Mouse (Mus musculus): ENCODE measurements around the gene Pla2g4f. TPM values are rescaled to one million over a fixed set of nuclear protein-coding genes. Genes with fewer than 3 reads are reported as not detected.

The Pla2g4f gene
- total and polyA plus RNA-seq, 3 experiments = not detected

DNA sequence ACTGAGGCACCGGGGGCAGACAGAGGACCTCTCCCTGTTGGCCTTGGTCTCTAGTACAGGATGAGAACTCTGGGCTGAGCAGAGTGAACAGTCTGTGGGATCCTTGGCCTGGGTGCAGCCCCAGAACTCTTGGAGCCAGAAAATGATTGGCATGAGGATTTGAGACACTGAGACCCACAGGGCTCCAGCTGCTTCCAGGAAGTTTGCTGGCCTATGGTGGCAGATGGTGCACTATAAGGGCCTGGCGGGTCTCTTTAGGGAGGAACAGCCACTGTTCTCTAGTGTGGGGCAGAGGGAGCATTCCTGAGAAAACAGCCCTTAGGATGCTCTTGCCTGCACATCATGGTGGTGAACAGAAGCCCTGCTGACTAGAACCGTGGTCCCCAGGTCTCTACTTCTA, 25.6 kb downstream of the Pla2g4f start:
- H3K4me1 ChIP-seq (ENCODE audit: control insufficient read depth in 1 of 2, insufficient read depth in 2 of 2, low read length in 2 of 2) = no peaks in the 10 kb centered on the region
- H3K4me3 ChIP-seq (ENCODE audit: control insufficient read depth in 1 of 2, insufficient read depth in 1 of 2, low read depth in 2 of 2, low read length in 2 of 2) = no peak overlapping the region
- H3K27me3 ChIP-seq (ENCODE audit: control insufficient read depth in 1 of 2, insufficient read depth in 2 of 2, low read length in 2 of 2) = peaks cover 3 to 9% of the 10 kb centered on the region in 2 experiments
- no peak overlapping the region for H3K9ac ChIP-seq (ENCODE audit: control insufficient read depth, low read depth, low read length, poor library complexity, severe bottlenecking)
- no peaks in the 10 kb centered on the region for H3K79me2 ChIP-seq (ENCODE audit: control insufficient read depth, insufficient read depth, low read length, poor library complexity)
- TF ChIP-seq RCOR1 (IDR thresholded peaks at IDR 0.05; ENCODE audit: low read depth, low read length) (no peak), MYC (IDR thresholded peaks at IDR 0.05; ENCODE audit: low read depth, low read length) (no peak), ETS1 (IDR thresholded peaks at IDR 0.05; ENCODE audit: low read depth, low read length) (no peak), SMC3 (IDR thresholded peaks at IDR 0.05; ENCODE audit: low read depth, low read length) (no peak), ELF1 (IDR thresholded peaks at IDR 0.05; ENCODE audit: low read depth, low read length) (no peak), TBP (IDR thresholded peaks at IDR 0.05; ENCODE audit: low read depth, low read length) (no peak), UBTF (IDR thresholded peaks at IDR 0.05; ENCODE audit: borderline replicate concordance, insufficient read depth, low read depth, low read length) (no peak)
- H3K27ac ChIP-seq (ENCODE audit: control insufficient read depth, low read depth, low read length) = no peak overlapping the region
- no peaks in the 10 kb centered on the region for H3K9me3 ChIP-seq (replicated peaks; ENCODE audit: insufficient read depth, low read length)
- H3K36me3 ChIP-seq (ENCODE audit: control insufficient read depth in 1 of 2, insufficient read depth in 2 of 2, low read length in 2 of 2) = no peaks in the 10 kb centered on the region
- no peak for DNase-seq (ENCODE audit: low read depth, low spot score)

DNA sequence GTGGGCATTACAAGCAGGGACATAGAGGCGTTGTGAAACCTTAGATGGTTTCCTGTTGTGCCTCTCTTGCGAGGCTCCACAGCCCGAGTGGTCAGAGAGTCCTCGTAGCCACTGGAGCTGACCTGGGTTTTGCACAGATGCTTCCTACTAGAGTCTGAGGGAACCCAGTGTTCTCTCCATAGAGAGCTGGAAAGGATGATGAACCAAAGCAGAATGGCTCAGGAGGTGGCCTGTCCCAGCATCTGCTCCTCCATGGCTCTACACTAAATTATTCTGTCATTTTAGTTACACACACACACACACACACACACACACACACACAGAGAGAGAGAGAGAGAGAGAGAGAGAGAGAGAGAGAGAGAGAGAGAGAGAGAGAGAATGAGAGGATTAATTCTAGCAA, 28.3 kb downstream of the Pla2g4f start:
- H3K9me3 ChIP-seq (replicated peaks; ENCODE audit: insufficient read depth, low read length) = no peaks in the 10 kb centered on the region
- H3K4me1 ChIP-seq (ENCODE audit: control insufficient read depth in 1 of 2, insufficient read depth in 2 of 2, low read length in 2 of 2) = no peaks in the 10 kb centered on the region
- no peaks in the 10 kb centered on the region for H3K79me2 ChIP-seq (ENCODE audit: control insufficient read depth, insufficient read depth, low read length, poor library complexity)
- no peak overlapping the region for H3K4me3 ChIP-seq (ENCODE audit: control insufficient read depth in 1 of 2, insufficient read depth in 1 of 2, low read depth in 2 of 2, low read length in 2 of 2)
- TF ChIP-seq SIN3A (IDR thresholded peaks at IDR 0.05; ENCODE audit: low read length) (no peak), POLR2AphosphoS5 (IDR thresholded peaks at IDR 0.05; ENCODE audit: borderline replicate concordance, low read depth, low read length) (no peak), KAT2A (conservative IDR thresholded peaks at IDR 0.05; ENCODE audit: low read depth, low read length) (no peak), SMC3 (IDR thresholded peaks at IDR 0.05; ENCODE audit: low read depth, low read length) (no peak), E2F4 (IDR thresholded peaks at IDR 0.05; ENCODE audit: borderline replicate concordance, low read depth, low read length) (no peak), ETS1 (IDR thresholded peaks at IDR 0.05; ENCODE audit: low read depth, low read length) (no peak), USF2 (IDR thresholded peaks at IDR 0.05; ENCODE audit: borderline replicate concordance in 1 of 2, insufficient read depth in 1 of 2, low read depth in 1 of 2, low read length in 2 of 2) (no peak), ZKSCAN1 (IDR thresholded peaks at IDR 0.05; ENCODE audit: low read depth, low read length) (no peak), JUND (IDR thresholded peaks at IDR 0.05; ENCODE audit: low read depth, low read length) (no peak)
- no peak overlapping the region for H3K27ac ChIP-seq (ENCODE audit: control insufficient read depth, low read depth, low read length)
- peaks cover 2 to 5% of the 10 kb centered on the region in 2 experiments; a peak in 3 of 4 replicates for H3K27me3 ChIP-seq (ENCODE audit: control insufficient read depth in 1 of 2, insufficient read depth in 2 of 2, low read length in 2 of 2)
- no peak overlapping the region for H3K9ac ChIP-seq (ENCODE audit: control insufficient read depth, low read depth, low read length, poor library complexity, severe bottlenecking)
- DNase-seq (ENCODE audit: low read depth, low spot score) = no peak
- no peaks in the 10 kb centered on the region for H3K36me3 ChIP-seq (ENCODE audit: control insufficient read depth in 1 of 2, insufficient read depth in 2 of 2, low read length in 2 of 2)

- Histone ChIP-seq H3K79me2 (ENCODE audit: control insufficient read depth, insufficient read depth, low read length, poor library complexity) (no peaks in the 10 kb centered on the region), H3K4me1 (ENCODE audit: control insufficient read depth in 1 of 2, insufficient read depth in 2 of 2, low read length in 2 of 2) (0 out of 4 replicates have a peak, but pooled peaks cover 0 to 2% of the 10 kb centered on the region in 2 experiments), H3K27ac (ENCODE audit: control insufficient read depth, low read depth, low read length) (no peak overlapping the region), H3K4me3 (ENCODE audit: control insufficient read depth in 1 of 2, insufficient read depth in 1 of 2, low read depth in 2 of 2, low read length in 2 of 2) (no peak overlapping the region), H3K9ac (ENCODE audit: control insufficient read depth, low read depth, low read length, poor library complexity, severe bottlenecking) (no peak overlapping the region), H3K36me3 (ENCODE audit: control insufficient read depth in 1 of 2, insufficient read depth in 2 of 2, low read length in 2 of 2) (no peaks in the 10 kb centered on the region), H3K9me3 (replicated peaks; ENCODE audit: insufficient read depth, low read length) (no peaks in the 10 kb centered on the region), H3K27me3 (ENCODE audit: control insufficient read depth in 1 of 2, insufficient read depth in 2 of 2, low read length in 2 of 2) (peaks cover 2 to 5% of the 10 kb centered on the region in 2 experiments; a peak in 3 of 4 replicates)
- TF ChIP-seq ETS1 (IDR thresholded peaks at IDR 0.05; ENCODE audit: low read depth, low read length) = no peak
- no peak for TF ChIP-seq ELF1 (IDR thresholded peaks at IDR 0.05; ENCODE audit: low read depth, low read length)
- no peak for TF ChIP-seq GABPA (IDR thresholded peaks at IDR 0.05; ENCODE audit: low read depth, low read length)
- TF ChIP-seq MYB (IDR thresholded peaks at IDR 0.05; ENCODE audit: low read depth, low read length) = no peak
- TF ChIP-seq JUND (IDR thresholded peaks at IDR 0.05; ENCODE audit: low read depth, low read length) = no peak
- TF ChIP-seq POLR2AphosphoS5 (IDR thresholded peaks at IDR 0.05; ENCODE audit: borderline replicate concordance, low read depth, low read length) = no peak
- no peak for TF ChIP-seq TCF12 (IDR thresholded peaks at IDR 0.05; ENCODE audit: low read depth, low read length)
- no peak for DNase-seq (ENCODE audit: low read depth, low spot score)
These were observed 29.3 kb downstream of the Pla2g4f start for GRCm38 (mm10) chr2:120284705-120285104.
